Mouse (Mus musculus) MEL (cell line): ENCODE data around the gene Reln.

Experiments used
- CHD2 ChIP-seq: IDR thresholded peaks from 2 replicates; pipeline ENCODE4 v1.6.1; 2011; ENCODE audit warnings: low read length, improper control_type of control experiment
- CTCF ChIP-seq, 3 experiments: IDR thresholded peaks in 2 of 3; conservative IDR thresholded peaks in 1 of 3; 2 replicates each; pipeline ENCODE4 v1.5.1; 2011 to 2012; ENCODE audit warnings: low read length in 3 of 3, low read depth in 2 of 3, mild to moderate bottlenecking in 2 of 3, improper control_type of control experiment in 1 of 3, inconsistent platforms in 1 of 3, mixed read lengths in 1 of 3, moderate library complexity in 1 of 3; ENCODE audit not compliant: control insufficient read depth in 1 of 3, insufficient read depth in 1 of 3, poor library complexity in 1 of 3, severe bottlenecking in 1 of 3
- MAFK ChIP-seq: IDR thresholded peaks from 2 replicates; pipeline ENCODE4 v1.6.1; 2011; ENCODE audit warnings: low read depth, mild to moderate bottlenecking, low read length, improper control_type of control experiment, borderline replicate concordance
- POLR2A ChIP-seq, 2 experiments: IDR thresholded peaks; 2 replicates each; pipeline ENCODE4 v1.6.1; 2011 to 2012; ENCODE audit warnings: low read length in 2 of 2, mild to moderate bottlenecking in 2 of 2, control low read depth in 1 of 2, improper control_type of control experiment in 1 of 2, low read depth in 1 of 2, moderate library complexity in 1 of 2; ENCODE audit not compliant: control insufficient read depth in 1 of 2, insufficient read depth in 1 of 2, poor library complexity in 1 of 2

DNA sequence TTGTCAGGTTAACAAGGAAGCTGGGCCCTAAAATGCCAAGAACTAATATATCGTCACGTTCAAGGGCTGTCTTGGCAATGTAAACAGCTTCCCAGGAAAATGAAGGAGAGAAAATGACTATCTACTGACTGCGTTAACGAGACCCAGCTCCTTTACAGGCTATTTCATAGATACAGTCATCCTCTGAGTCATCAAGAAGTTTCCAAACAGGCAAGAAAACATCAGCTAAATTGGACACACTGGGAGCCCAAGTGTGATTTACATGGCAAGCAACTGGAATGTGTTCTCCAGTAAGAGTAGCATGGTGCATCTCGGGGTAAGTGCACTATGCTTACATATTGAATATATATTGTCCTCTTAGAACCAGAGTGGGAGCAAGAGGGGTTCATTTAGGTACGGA is 302.7 kb downstream of the Reln start:
- no peak for TF ChIP-seq MAFK
- TF ChIP-seq POLR2A (IDR thresholded peaks at IDR 0.05; ENCODE audit: control insufficient read depth in 1 of 2, insufficient read depth in 1 of 2, low read depth in 1 of 2, low read length in 2 of 2, poor library complexity in 1 of 2) = no peak
- no peak for TF ChIP-seq CHD2
- no peak for TF ChIP-seq CTCF (IDR thresholded peaks at IDR 0.05 in 2 of 3, conservative IDR thresholded peaks at IDR 0.05 in 1 of 3; ENCODE audit: control insufficient read depth in 1 of 3, insufficient read depth in 1 of 3, low read depth in 2 of 3, low read length in 3 of 3, poor library complexity in 1 of 3, severe bottlenecking in 1 of 3)
